Mouse (Mus musculus) erythroblast, embryonic 14.5 days (primary cell): ENCODE data around the gene Klf1.

Experiments
- GATA1 ChIP-seq: IDR thresholded peaks from 2 replicates; pipeline ENCODE4 v1.6.1; 2012; ENCODE audit warnings: low read length, inconsistent platforms, mixed read lengths
- TAL1 ChIP-seq: IDR thresholded peaks from 3 replicates; pipeline ENCODE4 v1.6.1; 2012; ENCODE audit warnings: low read length, inconsistent platforms, mixed read lengths

GRCm38 (mm10) chr8:84912391-84912790 lies 10.7 kb downstream of the Klf1 start:
- TF ChIP-seq TAL1: no peak
- no peak for TF ChIP-seq GATA1
